Mouse (Mus musculus): Measurements from ENCODE around the gene Prr9. TPM values are rescaled to one million over a fixed set of nuclear protein-coding genes. Genes with fewer than 3 reads are reported as not detected.

The Prr9 gene
- not detected in 2 replicates for polyA plus RNA-seq (2012)

DNA sequence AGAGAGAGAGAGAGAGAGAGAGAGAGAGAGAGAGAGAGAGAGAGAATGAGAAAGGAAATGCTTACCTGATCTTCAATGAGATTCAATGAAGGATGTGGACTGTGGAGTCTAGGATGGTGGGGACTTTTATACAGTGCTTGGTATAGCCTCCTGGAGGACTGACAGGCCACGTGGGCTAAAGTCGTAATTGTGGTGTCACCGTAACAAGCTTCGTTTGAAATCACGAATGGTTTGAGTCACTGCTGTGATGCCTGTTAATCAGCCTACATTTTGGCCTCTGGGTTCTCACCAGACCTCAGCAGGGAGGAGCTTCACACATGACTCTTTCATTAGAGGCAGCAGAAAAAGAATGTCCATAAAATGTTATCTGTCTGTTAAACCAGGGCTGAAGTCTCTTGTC is at the start of gene Prr9:
Gene Prr9 (minus strand): TSS at position 101 of the 400 bp plus-strand sequence.
- no peak for TF ChIP-seq GATA1 (IDR thresholded peaks at IDR 0.05; ENCODE audit: low read length)

DNA sequence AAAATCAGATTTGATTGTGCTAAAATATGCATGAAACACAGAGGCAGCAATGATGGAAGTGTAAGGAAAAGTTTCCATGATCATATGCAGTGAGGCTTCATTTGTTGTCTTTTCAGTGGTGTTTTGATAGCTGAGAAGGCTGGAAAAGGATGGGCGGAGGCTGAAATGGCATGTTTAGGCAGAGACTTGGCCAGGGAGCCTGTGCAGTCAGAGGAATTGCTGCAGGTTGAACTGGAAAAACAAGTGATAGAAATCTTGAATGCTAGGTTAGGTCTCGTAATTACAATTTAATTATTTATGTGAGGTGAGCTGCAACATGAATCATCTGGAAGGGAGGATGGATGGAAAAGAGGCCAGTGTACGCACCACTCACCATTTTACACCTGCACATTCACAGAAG is 46.1 kb upstream of the Prr9 start:
- TF ChIP-seq GATA1 (IDR thresholded peaks at IDR 0.05; ENCODE audit: low read length) = no peak

DNA sequence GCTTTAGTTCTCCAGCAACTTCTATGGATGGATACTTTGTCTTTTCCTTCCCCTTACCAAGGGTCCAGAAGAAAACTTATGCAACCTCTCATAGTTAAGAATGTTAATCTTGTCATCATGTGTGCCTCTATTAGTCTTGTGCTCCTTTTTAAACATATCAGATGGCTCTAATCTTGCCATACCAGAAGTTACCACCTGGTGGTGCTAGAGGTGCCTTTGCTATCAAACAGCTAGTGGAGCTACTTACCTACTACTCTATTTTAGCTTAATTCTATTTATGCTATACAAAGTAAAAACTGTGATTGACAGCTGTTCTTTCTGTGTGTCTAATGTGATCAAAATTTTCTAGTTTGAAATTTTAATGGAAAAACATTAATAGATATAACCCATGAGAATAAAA is 29.6 kb upstream of the Prr9 start:
- no peak for TF ChIP-seq GATA1 (IDR thresholded peaks at IDR 0.05; ENCODE audit: low read length)

DNA sequence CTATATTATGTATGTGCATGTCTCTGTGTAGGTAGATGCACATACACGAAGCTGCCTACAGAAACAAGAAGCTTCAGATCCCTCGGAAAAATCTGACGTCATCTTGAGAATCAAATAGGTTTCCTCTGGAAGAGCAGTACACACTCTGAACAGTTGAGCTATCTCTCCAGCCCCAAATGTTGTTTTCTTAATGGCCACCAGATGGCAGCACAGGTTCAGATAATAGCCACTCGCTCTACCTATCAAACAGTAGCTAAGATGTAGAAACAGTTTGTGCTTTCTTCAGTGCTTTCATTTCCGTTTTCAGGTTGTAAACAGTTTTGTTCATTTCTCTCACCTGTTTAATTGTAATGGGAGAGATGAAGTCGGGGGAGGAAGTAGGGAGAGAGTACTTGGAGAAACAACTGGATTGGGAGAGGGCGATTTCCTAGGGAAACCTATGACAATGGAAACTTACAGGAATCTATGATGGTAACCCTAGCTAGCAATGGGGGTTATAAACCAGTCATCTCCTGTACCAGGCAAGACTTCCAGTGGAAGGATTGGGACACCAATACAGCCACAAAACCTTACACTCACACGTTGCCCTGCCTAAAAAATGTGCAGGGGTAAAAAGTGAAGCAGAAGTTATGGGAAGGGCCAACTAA is 27.0 kb upstream of the Prr9 start:
- TF ChIP-seq GATA1 (IDR thresholded peaks at IDR 0.05; ENCODE audit: low read length) = no peak

DNA sequence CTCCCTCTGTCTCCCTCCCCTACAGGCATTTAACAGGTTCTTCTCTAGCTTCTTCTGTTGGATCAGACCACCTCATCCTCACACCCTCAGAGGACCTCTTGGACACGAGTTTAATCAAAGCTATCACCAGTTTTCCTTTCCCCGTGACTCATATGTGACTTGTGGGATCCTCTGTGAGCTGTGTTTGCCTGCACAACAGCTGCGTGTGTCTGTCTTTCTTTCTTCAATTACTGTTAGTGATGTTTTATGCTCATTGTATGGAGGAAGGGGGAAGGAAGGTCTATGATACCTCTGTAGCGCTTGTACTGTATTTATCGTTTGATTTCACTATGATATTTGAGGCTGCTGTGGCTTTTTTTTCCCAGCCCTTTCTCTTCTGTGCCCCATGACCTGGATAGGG is 24.2 kb upstream of the Prr9 start:
- no peak for TF ChIP-seq GATA1 (IDR thresholded peaks at IDR 0.05; ENCODE audit: low read length)

DNA sequence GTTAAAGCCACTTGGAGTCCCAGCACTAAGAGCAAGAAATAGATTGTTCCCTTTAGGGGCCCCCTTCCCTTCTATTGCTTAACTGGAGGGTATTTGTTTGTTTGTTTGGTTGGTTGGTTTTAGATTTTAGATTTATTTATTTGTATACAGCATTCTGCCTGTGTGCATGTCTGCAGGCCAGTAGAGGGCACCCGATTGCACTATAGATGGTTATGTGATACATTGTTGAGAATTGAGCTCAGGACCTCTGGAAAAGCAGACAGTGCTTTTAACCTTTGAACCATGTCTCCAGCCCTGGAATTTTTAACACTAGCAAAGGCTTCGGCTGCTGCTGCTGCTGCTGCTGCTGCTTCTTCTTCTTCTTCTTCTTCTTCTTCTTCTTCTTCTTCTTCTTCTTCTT is 23.7 kb upstream of the Prr9 start:
- TF ChIP-seq GATA1 (IDR thresholded peaks at IDR 0.05; ENCODE audit: low read length) = no peak

DNA sequence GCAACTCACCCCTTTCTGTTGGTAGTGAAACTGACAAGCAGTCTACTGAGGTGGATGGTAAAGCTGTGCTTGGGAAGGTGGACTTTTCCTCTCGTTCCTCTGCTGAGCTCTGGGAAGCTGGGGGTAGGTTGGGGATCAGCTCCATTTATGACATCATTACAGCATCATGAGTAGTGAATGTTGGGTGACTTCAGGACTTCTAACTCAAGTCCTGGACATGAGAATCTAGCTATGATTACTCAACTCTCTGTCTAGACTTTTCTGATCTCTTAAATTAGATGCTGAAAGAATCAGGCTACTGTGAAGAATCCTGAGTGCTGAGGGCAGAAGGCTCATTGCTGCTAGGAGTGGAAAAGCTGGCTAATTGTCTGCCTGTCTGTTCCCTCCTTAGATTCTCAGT is 18.9 kb upstream of the Prr9 start, which contains the start of gene Lelp1:
Gene Lelp1 (minus strand): TSS at position 101 of the 400 bp plus-strand sequence.
- no peak for TF ChIP-seq GATA1 (IDR thresholded peaks at IDR 0.05; ENCODE audit: low read length)

DNA sequence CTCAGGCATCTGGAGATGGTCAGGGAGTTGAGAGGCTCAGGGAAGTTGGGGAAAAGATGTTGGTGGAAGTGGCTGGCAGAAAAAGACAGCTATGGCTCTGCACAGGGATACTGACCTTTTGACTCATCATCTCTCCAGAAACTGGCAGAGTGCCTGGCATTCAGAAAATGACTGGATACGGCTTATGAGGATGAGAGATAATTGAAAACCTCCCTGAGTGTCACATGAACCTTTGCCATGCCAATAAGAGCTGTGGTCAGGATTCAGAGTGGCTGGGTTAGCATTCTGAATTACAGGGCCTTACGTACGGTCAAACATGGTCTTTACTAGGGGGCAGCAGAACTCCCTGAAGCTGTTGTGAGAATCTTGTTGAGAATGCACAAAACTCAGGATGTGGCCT is 2.8 kb downstream of the Prr9 start:
- TF ChIP-seq GATA1 (IDR thresholded peaks at IDR 0.05; ENCODE audit: low read length) = no peak

DNA sequence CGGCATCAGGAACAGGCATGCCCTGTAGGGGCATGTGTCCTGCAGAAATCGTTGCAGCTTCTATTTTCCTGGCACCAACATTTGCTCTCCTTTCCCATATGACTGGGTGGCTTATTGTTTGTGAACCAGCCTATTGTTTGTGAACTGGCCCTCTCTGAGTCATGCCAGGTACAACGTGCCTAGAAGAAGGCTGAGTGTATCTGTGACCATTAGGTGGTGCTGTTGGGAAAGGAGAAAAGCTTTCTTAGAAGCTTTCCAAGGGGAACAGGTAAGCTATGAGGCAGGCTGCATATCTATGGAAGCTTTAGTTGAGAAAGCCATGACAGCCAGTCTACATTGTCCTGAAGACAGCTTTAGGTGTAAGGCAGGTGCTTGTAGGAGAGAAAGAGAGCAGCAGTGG is 5.8 kb downstream of the Prr9 start:
- no peak for TF ChIP-seq GATA1 (IDR thresholded peaks at IDR 0.05; ENCODE audit: low read length)

DNA sequence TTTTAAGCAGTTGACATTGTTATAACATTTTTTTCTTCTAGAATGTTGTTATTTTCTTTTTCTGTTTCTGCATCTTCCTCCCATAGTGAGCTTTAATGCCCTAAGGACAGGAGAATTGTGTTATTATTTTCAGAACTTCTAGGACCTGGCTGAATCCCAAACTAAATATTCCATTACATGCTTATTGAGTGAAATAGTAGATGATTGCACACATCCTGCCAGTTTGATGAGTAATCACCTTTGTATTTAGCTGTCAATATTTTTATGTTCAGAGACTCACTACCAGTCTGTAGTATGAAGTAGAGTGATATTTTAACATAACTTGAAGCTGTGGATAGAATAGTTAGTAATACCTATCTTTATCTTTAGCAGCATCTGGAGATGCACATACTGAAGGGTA is 12.2 kb downstream of the Prr9 start:
- TF ChIP-seq GATA1 (IDR thresholded peaks at IDR 0.05; ENCODE audit: low read length) = no peak

DNA sequence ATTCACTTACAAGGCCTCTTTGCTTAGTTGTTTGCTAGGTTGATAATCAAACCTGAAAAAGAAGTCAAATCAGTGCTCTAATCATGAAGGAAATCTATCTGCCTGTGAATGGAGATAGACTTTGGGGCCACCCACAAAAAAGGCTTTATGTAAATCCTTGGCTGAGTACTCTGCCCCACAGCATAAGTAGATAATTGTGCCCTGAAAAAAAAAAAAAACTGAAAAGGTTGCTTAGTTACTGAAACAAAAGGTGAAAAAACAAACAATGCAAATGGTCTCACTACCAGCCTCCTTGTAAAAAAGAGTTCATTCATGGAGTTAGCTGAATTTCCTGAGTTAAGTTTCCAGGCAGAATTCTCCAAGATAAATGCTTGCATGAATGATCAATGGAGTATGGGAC is 13.0 kb downstream of the Prr9 start:
- TF ChIP-seq GATA1 (IDR thresholded peaks at IDR 0.05; ENCODE audit: low read length) = no peak

DNA sequence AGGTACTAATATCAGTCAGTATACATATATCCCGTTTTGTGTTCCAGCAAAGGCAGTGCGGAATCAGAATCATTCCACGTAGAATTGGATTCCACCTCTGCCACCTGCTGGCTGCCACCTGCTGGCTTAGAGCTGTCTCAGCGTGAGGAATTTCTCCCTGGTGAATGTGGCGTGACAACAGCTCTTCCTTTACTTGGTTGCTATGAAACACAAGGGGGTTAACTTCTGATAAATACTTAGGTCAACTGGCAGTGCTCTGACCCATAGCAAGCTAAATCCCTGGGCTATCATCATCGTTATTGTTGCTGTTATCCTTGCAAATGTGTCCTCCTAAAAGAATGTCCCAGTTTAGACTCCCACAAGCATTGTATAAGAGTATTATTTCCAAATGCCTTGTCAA is 17.2 kb downstream of the Prr9 start:
- TF ChIP-seq GATA1 (IDR thresholded peaks at IDR 0.05; ENCODE audit: low read length) = no peak

DNA sequence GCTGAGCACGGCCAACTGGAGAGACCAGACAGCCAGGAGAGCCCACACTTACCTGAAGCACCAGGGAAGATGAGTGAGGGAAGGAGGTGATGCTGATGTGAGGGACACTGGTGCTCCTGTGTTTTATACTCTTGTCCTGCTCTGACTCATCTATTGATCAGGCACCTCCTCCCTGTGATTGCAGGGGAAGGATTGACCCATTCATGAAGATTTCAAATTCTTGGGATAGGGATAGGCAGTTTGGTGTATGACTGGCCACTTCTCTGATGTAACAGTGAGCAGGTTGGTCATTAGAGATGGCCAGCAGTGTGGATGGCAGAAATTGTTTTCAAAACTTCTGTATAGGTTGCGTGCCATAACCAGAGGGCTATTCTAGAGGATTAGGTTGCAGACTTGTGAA is 40.7 kb downstream of the Prr9 start, which contains the start of gene Lor:
Gene Lor (minus strand): TSS at position 101 of the 400 bp plus-strand sequence.
- no peak for TF ChIP-seq GATA1 (IDR thresholded peaks at IDR 0.05; ENCODE audit: low read length)

DNA sequence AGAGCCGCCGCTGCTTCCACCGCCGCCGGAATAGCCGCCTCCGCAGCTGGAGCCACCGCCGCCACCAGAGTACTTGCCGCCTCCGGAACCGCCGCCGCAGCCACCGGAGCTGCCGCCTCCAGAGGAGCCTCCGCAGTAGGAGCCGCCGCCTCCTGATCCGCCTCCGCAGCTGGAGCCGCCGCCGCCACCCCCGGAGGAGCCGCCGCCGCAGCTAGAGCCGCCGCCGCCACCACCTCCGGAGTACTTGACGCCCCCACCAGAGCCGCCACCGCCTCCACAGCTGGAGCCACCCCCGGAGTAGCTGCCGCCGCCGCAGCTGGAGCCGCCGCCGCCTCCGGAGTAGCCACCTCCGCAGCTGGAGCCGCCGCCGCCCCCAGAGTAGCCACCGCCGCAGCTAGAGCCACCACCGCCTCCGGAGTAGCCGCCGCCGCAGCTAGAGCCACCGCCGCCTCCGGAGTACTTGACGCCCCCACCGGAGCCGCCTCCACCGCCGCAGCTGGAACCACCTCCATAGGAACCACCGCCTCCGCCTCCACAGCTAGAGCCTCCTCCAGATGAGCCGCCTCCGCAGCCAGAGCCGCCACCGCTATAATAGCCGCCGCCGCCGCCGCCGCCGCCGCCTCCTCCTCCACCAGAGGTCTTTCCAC is 42.3 kb downstream of the Prr9 start:
- no peak for TF ChIP-seq GATA1 (IDR thresholded peaks at IDR 0.05; ENCODE audit: low read length)

DNA sequence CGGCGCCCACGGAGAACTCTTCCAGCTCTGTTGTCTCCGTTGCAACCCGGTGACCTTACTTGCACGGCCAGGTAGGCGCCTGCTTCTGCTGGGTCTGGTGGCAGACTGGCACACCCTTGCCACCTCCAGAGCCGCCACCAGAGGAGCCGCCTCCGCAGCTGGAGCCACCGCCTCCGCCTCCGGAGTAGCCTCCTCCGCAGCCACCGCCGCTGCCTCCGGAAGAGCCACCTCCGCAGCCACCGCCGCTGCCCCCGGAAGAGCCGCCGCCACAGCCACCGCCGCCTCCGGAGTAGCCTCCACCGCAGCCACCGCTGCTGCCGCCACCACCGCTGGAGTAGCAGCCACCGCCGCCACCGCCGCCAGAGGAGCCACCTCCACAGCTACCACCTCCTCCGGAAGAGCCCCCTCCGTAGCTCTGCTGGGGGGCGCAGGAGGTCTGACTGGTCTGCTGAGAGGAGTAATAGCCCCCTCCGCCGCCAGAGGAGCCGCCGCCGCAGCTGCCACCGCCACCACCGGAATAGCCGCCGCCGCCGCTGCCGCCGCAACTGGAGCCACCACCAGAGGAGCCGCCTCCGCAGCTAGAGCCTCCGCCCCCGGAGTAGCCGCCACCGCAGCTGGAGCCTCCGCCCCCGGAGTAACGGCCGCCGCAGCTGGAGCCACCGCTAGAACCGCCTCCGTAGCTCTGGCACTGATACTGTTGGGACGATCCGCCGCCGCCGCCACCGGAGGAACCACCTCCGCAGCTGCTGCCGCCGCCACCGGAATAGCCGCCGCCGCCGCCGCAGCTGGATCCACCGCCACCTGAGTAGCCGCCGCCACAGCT is 43.1 kb downstream of the Prr9 start:
- no peak for TF ChIP-seq GATA1 (IDR thresholded peaks at IDR 0.05; ENCODE audit: low read length)

Other genes with a start within 250 kb of the Prr9 start
- gene Pglyrp3, start 109.4 kb downstream of the Prr9 start, polyA plus RNA-seq (2012) = not detected in 2 replicates
- gene Lor, start 40.8 kb downstream of the Prr9 start, polyA plus RNA-seq (2012) = not detected in 2 replicates
- gene Lelp1, start 18.8 kb upstream of the Prr9 start, polyA plus RNA-seq (2012) = not detected in 2 replicates
- gene Sprr2a1, start 91.9 kb upstream of the Prr9 start, polyA plus RNA-seq (2012) = not detected in 2 replicates
- gene Sprr2a2, start 92.0 kb upstream of the Prr9 start, polyA plus RNA-seq (2012) = not detected in 2 replicates
- gene Sprr2a3, start 161.5 kb upstream of the Prr9 start, polyA plus RNA-seq (2012) = not detected in 2 replicates
- gene Sprr2b, start 192.7 kb upstream of the Prr9 start, polyA plus RNA-seq (2012) = not detected in 2 replicates
- not detected in 2 replicates for gene Sprr2d, start 215.2 kb upstream of the Prr9 start, polyA plus RNA-seq (2012)
- not detected in 2 replicates for gene Sprr2e, start 228.2 kb upstream of the Prr9 start, polyA plus RNA-seq (2012)
- gene Sprr2f, start 241.2 kb upstream of the Prr9 start, polyA plus RNA-seq (2012) = not detected in 2 replicates

Measured in G1E-ER4 (cell line).